Mouse (Mus musculus) liver, embryonic 15.5 days (tissue): Measurements from ENCODE around the gene Iffo2. TPM values are rescaled to one million over a fixed set of nuclear protein-coding genes. Genes with fewer than 3 reads are reported as not detected.
A peak's percentile ranks its signal among the peaks of the same experiment; 100 is the strongest.

ENCODE experiments used
- ATAC-seq: fragments of 200-750 bp; cut with Nextera tagmentation; 2 replicates; pipeline ENCODE4 v1.8.0; 2017; ENCODE audit warnings: moderate number of reproducible peaks, mild to moderate bottlenecking, moderate library complexity; ENCODE audit not compliant: insufficient read depth
- H3K27ac ChIP-seq: fragments of 300-500 bp; sonication (generic); replicated peaks from 2 replicates; pipeline ENCODE4 v1.5.1; 2015; ENCODE audit warnings: mild to moderate bottlenecking, inconsistent platforms
- H3K27me3 ChIP-seq: fragments of 300-500 bp; sonication (generic); 2 replicates; pipeline ENCODE4 v1.6.1; 2015; ENCODE audit warnings: mild to moderate bottlenecking, inconsistent platforms
- H3K36me3 ChIP-seq: fragments of 300-500 bp; sonication (generic); replicated peaks from 2 replicates; pipeline ENCODE4 v1.6.1; 2015; ENCODE audit warnings: moderate library complexity, mild to moderate bottlenecking, inconsistent platforms
- H3K4me1 ChIP-seq: fragments of 300-500 bp; sonication (generic); replicated peaks from 2 replicates; pipeline ENCODE4 v1.6.1; 2015; ENCODE audit warnings: inconsistent platforms
- H3K4me2 ChIP-seq: fragments of 300-500 bp; sonication (generic); 2 replicates; pipeline ENCODE4 v1.6.1; 2015; ENCODE audit warnings: moderate library complexity, mild to moderate bottlenecking, inconsistent platforms
- H3K4me3 ChIP-seq: fragments of 300-500 bp; sonication (generic); replicated peaks from 2 replicates; pipeline ENCODE4 v1.5.1; 2015; ENCODE audit warnings: mild to moderate bottlenecking, inconsistent platforms
- H3K9ac ChIP-seq: fragments of 300-500 bp; sonication (generic); 2 replicates; pipeline ENCODE4 v1.6.1; 2015; ENCODE audit warnings: moderate library complexity, mild to moderate bottlenecking, inconsistent platforms
- H3K9me3 ChIP-seq: fragments of 300-500 bp; sonication (generic); replicated peaks from 2 replicates; pipeline ENCODE4 v1.6.1; 2016; ENCODE audit warnings: inconsistent platforms
- WGBS: fragments of 180-500 bp; shearing (Covaris S2); methylation state at CpG from one replicate; pipeline ENCODE4 v1.1.7; 2015; ENCODE audit warnings: mixed read lengths; ENCODE audit not compliant: insufficient replicate concordance; 5-methylcytosine and 5-hydroxymethylcytosine counted together
- polyA plus RNA-seq: library from polyadenylated mRNA; unstranded; fragments of >200 nt; fragmentation: Nextera tagmentation; extraction: Ambion mirVana; gene quantifications from 2 replicates; pipeline ENCODE4 v1.2.1, GENCODE M21; 2015

Gene Iffo2
- polyA plus RNA-seq, 1 experiment from 2014 or later: 0.69 TPM

DNA sequence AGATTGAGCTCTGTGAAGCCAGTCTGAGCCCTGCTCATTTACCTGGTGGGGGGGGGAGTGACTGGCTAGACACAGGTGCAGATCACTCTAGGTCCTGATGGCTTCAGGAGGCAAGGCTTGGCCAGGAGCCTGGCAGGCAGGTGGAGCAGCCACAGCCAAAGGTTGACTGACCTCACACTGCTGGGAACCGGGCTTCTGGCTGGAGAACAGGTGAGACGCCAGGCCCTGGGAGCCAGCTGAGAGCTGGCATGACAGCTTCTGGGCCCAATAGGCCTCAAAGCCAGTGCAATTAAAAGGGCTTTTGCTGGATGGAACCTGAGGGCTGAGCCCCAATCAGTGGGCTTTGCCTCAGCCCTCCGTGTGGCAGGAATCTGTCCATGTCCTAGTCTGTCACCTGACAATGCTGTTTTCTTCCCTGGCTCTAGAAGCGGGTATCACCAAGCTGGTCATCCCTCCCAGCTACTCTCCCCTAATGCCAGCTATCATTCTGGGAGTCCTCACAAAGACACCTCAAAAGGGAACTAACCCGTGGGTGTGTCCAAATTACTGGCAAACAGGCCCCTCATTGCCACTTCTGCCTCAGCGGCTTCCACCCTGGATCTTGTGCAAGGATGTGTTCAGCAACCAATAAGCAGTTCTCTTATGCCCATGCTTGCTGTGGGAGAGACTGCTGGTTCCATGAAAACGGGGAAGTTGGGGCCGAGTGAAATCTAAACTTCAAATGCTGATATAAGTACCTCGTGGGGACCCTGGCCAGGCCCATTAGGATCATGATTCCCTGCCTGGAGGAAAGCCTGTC lies 36.9 kb upstream of the Iffo2 start:
- H3K9me3 ChIP-seq: no peaks in the 10 kb centered on the region
- H3K4me1 ChIP-seq: peaks cover 14% of the 10 kb centered on the region
- no peak for ATAC-seq
- 38% methylated on average over 9 of the region's 9 CpGs for WGBS
- H3K27me3 ChIP-seq: no peaks in the 10 kb centered on the region
- H3K4me2 ChIP-seq: peak overlapping the region; percentile 13; the same call in 1 of the 2 replicates
- H3K36me3 ChIP-seq: peaks cover 31% of the 10 kb centered on the region
- no peak overlapping the region for H3K9ac ChIP-seq
- H3K4me3 ChIP-seq: no peak overlapping the region
- peak overlapping the region; percentile 56 for H3K27ac ChIP-seq

DNA sequence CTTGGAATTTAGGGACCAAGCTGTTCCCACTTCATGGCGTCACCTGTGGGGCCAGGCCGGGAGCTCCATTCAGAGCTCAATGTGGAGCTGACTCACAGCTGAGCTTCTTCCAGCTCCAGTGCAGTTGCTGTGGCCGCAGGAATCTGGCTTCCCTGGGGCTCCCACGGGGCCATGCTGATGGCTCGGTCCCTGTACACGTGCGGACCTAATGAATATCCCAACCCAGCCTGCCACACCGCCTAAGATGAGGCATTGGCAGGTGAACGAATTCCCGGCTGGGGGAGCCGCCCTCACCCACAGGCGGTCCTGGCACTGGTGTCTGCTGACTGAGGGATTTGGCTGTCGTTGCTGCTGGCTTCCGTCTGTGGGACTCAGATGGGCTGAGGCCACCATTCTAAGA lies 29.5 kb upstream of the Iffo2 start:
- Histone ChIP-seq H3K36me3 (no peaks in the 10 kb centered on the region), H3K4me2 (no peak overlapping the region), H3K4me1 (no peaks in the 10 kb centered on the region; the same call in 1 of the 2 replicates), H3K9ac (no peak overlapping the region), H3K27me3 (no peaks in the 10 kb centered on the region), H3K9me3 (no peaks in the 10 kb centered on the region), H3K4me3 (no peak overlapping the region), H3K27ac (no peak overlapping the region)
- no peak for ATAC-seq
- 63% methylated on average over 14 of the region's 14 CpGs for WGBS

DNA sequence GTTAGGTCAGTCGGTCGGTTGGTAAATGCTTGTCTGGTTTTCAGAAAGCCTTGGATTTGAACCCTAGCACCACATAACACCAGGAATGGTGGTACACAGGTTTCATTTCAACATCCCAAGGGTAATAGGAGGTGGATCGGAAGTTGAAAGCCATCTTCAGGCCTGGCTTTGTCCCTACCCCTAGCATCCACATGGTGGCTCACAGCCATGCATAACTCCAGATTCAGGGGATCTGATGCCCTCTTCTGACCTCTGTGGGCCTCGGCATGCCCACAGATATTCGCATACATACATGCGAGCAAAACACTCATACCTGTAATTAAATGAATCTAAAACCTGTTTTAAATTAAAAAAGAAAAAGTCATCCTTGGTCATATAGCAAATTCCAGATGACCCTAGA lies 28.6 kb upstream of the Iffo2 start:
- no peak overlapping the region for H3K4me3 ChIP-seq
- no peak overlapping the region for H3K27ac ChIP-seq
- no peak for ATAC-seq
- H3K9me3 ChIP-seq: no peaks in the 10 kb centered on the region
- no peaks in the 10 kb centered on the region for H3K36me3 ChIP-seq
- H3K4me2 ChIP-seq: no peak overlapping the region
- no peak overlapping the region for H3K9ac ChIP-seq
- H3K4me1 ChIP-seq: no peaks in the 10 kb centered on the region; the same call in 1 of the 2 replicates
- WGBS: 65% methylated on average over 6 of the region's 6 CpGs
- H3K27me3 ChIP-seq: no peaks in the 10 kb centered on the region

DNA sequence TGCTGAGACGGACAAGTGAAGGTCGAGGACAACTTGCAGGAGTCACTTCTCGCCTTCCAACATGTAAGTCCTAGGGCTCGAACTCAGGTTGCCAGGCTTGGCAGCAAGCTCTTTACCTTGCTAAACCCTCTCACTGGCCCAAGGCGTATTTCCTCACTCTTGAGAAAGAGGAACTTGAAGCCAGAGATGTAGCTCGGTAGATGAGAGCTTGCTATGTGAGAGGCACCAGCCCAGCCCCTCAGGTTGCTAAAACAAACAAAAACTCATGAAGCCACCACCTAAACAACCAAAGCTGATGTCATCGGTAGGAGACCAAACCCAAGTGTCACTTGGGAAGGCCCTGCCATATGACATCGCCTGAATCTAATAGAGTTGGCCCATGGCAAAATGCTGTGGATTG lies 26.4 kb upstream of the Iffo2 start:
- H3K4me3 ChIP-seq: no peak overlapping the region
- WGBS: 55% methylated on average over 8 of the region's 8 CpGs
- no peak overlapping the region for H3K4me2 ChIP-seq
- no peak for ATAC-seq
- no peaks in the 10 kb centered on the region for H3K36me3 ChIP-seq
- H3K27ac ChIP-seq: no peak overlapping the region
- no peaks in the 10 kb centered on the region; the same call in 1 of the 2 replicates for H3K4me1 ChIP-seq
- no peaks in the 10 kb centered on the region for H3K27me3 ChIP-seq
- no peaks in the 10 kb centered on the region for H3K9me3 ChIP-seq
- no peak overlapping the region for H3K9ac ChIP-seq

- no peaks in the 10 kb centered on the region for H3K36me3 ChIP-seq
- H3K27me3 ChIP-seq: no peaks in the 10 kb centered on the region
- WGBS: 64% methylated on average over 4 of the region's 4 CpGs
- no peaks in the 10 kb centered on the region for H3K9me3 ChIP-seq
- no peak overlapping the region for H3K4me2 ChIP-seq
- no peaks in the 10 kb centered on the region; the same call in 1 of the 2 replicates for H3K4me1 ChIP-seq
- no peak overlapping the region for H3K4me3 ChIP-seq
- no peak overlapping the region for H3K9ac ChIP-seq
- H3K27ac ChIP-seq: no peak overlapping the region
- no peak for ATAC-seq
Measured at GRCm38 (mm10) chr4:139505716-139506115, 24.6 kb upstream of the Iffo2 start.

DNA sequence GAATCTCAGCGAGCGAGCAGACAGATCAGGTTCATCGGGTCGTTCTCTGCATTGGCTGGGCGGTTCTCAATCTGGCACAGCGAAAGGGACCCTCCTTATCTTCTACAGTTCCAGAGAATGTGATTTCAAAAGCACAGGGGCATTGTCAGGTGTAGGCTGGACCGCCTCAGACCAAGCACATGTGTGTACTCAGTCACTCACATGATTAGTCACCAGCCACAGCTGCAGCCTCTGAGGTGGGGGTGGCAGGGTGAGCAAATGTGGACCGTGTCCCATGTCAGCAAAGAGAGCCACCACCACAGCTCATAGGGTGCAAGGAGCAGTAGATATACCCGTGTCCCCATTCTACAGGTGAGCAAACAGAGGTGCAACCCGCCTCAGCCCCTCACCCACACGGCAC lies 23.6 kb upstream of the Iffo2 start:
- no peaks in the 10 kb centered on the region for H3K36me3 ChIP-seq
- no peaks in the 10 kb centered on the region; the same call in 1 of the 2 replicates for H3K4me1 ChIP-seq
- H3K4me3 ChIP-seq: no peak overlapping the region
- no peak overlapping the region for H3K27ac ChIP-seq
- H3K9me3 ChIP-seq: no peaks in the 10 kb centered on the region
- 68% methylated on average over 11 of the region's 11 CpGs for WGBS
- H3K9ac ChIP-seq: no peak overlapping the region
- no peak overlapping the region for H3K4me2 ChIP-seq
- ATAC-seq: no peak
- H3K27me3 ChIP-seq: no peaks in the 10 kb centered on the region

DNA sequence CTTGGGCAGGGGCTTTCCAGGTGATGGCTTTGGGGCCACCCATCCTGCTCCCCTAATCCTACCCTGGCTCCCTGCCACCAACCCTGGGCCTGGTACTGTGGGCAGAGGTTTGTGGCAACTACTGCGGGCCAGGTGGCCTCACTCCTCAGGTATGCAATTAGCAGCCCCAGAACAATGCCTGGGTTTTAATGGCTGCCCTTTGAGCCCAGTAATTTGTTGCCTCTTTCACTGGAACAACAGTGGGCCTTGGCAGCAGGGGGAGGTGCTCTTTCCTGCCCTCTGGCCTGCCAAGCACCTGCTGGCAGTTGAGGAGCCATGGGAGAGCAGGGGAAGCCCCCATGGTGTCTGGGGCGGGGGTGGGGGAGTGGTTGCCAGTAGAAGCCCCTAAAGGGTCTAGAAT lies 21.3 kb upstream of the Iffo2 start:
- Histone ChIP-seq H3K9me3 (no peaks in the 10 kb centered on the region), H3K27ac (no peak overlapping the region), H3K36me3 (no peaks in the 10 kb centered on the region), H3K9ac (no peak overlapping the region), H3K4me3 (no peak overlapping the region), H3K27me3 (no peaks in the 10 kb centered on the region), H3K4me2 (no peak overlapping the region), H3K4me1 (peaks cover 9% of the 10 kb centered on the region; the same call in 1 of the 2 replicates)
- 55% methylated on average over 2 of the region's 2 CpGs for WGBS
- no peak for ATAC-seq

- 0 out of 2 replicates have a peak, but pooled peaks cover 9% of the 10 kb centered on the region for H3K4me1 ChIP-seq
- H3K9ac ChIP-seq: no peak overlapping the region
- 48% methylated on average over 2 of the region's 2 CpGs for WGBS
- no peaks in the 10 kb centered on the region for H3K27me3 ChIP-seq
- no peaks in the 10 kb centered on the region for H3K9me3 ChIP-seq
- no peak for ATAC-seq
- no peak overlapping the region for H3K4me2 ChIP-seq
- no peak overlapping the region for H3K27ac ChIP-seq
- H3K36me3 ChIP-seq: no peaks in the 10 kb centered on the region
- no peak overlapping the region for H3K4me3 ChIP-seq
Measured at GRCm38 (mm10) chr4:139511557-139511956, 18.8 kb upstream of the Iffo2 start.

DNA sequence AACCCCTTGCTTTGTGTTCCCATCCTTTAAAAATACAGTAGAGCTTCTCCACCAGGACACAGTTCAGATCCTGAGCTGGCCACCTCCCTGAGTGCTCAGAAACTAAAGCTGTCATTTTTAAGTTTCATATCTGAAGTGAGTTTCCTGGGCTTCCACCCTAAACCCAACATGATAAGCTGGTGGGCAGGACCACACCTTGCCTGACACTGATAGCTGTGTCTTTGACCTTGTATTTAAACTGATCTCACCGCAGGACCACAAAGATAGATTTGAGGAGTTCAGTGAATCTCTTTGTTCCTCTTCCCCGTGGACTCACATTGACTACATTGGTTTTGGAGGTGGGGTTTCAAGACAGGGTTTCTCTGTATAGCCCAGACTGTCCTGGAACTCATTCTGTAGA lies 17.4 kb upstream of the Iffo2 start:
- H3K4me1 ChIP-seq: 0 out of 2 replicates have a peak, but pooled peaks cover 9% of the 10 kb centered on the region
- no peaks in the 10 kb centered on the region for H3K27me3 ChIP-seq
- H3K36me3 ChIP-seq: no peaks in the 10 kb centered on the region
- H3K9me3 ChIP-seq: no peaks in the 10 kb centered on the region
- no peak overlapping the region for H3K4me2 ChIP-seq
- H3K27ac ChIP-seq: no peak overlapping the region
- H3K9ac ChIP-seq: no peak overlapping the region
- no peak overlapping the region for H3K4me3 ChIP-seq
- ATAC-seq: no peak
- 20% methylated on average over 2 of the region's 2 CpGs for WGBS

- H3K9me3 ChIP-seq: no peaks in the 10 kb centered on the region
- 55% methylated on average over 6 of the region's 6 CpGs for WGBS
- no peak overlapping the region for H3K4me3 ChIP-seq
- no peak overlapping the region for H3K27ac ChIP-seq
- no peaks in the 10 kb centered on the region for H3K36me3 ChIP-seq
- H3K4me1 ChIP-seq: 0 out of 2 replicates have a peak, but pooled peaks cover 5% of the 10 kb centered on the region
- H3K9ac ChIP-seq: no peak overlapping the region
- no peak overlapping the region for H3K4me2 ChIP-seq
- ATAC-seq: no peak
- H3K27me3 ChIP-seq: no peaks in the 10 kb centered on the region
Measured at GRCm38 (mm10) chr4:139519221-139519620, 11.1 kb upstream of the Iffo2 start.

- Histone ChIP-seq H3K9me3 (no peaks in the 10 kb centered on the region), H3K36me3 (no peaks in the 10 kb centered on the region), H3K27ac (no peak overlapping the region), H3K4me2 (no peak overlapping the region), H3K9ac (no peak overlapping the region), H3K4me3 (no peak overlapping the region), H3K27me3 (no peaks in the 10 kb centered on the region), H3K4me1 (0 out of 2 replicates have a peak, but pooled peaks cover 5% of the 10 kb centered on the region)
- WGBS: 72% methylated on average over 10 of the region's 10 CpGs
- no peak for ATAC-seq
Measured at GRCm38 (mm10) chr4:139521926-139522325, 8.4 kb upstream of the Iffo2 start.
